10 mouse cellular contexts compared by ENCODE assay signal in genomic region chr10:111582321-111583123, GRCm38 (mm10).
A peak's percentile ranks its signal among the peaks of the same experiment; 100 is the strongest.
DNase-seq lines count a peak whose midpoint lies in the region; ATAC-seq and TF ChIP-seq lines count a peak whose summit lies in the region.
"Had no signal": no experiment of that assay in that cellular context is flagged by ENCODE, and none has a peak within 500 bp of the region (broad histone marks: within the 10 kb centered on the region; RNA-seq: fewer than 3 reads in every experiment).

No protein-coding gene starts in this region.

- H3K36me3 ChIP-seq in kidney, embryonic 15.5 days = no peaks in the 10 kb centered on the region
- no peaks in the 10 kb centered on the region for H3K36me3 ChIP-seq in kidney, postnatal 0 days (ENCODE audit: insufficient read depth, low read length)

- H3K27ac ChIP-seq in kidney, embryonic 15.5 days = no peak overlapping the region
- H3K27ac ChIP-seq in kidney, postnatal 0 days = no peak overlapping the region
- H3K27ac ChIP-seq: hindbrain, embryonic 14.5 days had no signal

- ATAC-seq in kidney, embryonic 15.5 days (replicated peaks; ENCODE audit: low FRiP score) = no peak
- ATAC-seq in kidney, postnatal 0 days (replicated peaks; ENCODE audit: low FRiP score, low read depth) = no peak

- no peak overlapping the region for H3K9ac ChIP-seq in kidney, embryonic 15.5 days
- H3K9ac ChIP-seq in kidney, postnatal 0 days (ENCODE audit: low read depth, low read length) = no peak overlapping the region
- H3K9ac ChIP-seq: hindbrain, embryonic 14.5 days had no signal

- peak; percentile 56 for DNase-seq in kidney, adult 18-20 months
- peak; percentile 36 for DNase-seq in gastrocnemius, postnatal 10 days
- DNase-seq in kidney, postnatal 0 days (ENCODE audit: low spot score) = no peak
- DNase-seq in lung, postnatal 4 days = peak; percentile 52 to 54
- no peak for DNase-seq in thymus, postnatal 36 days
- no peak for DNase-seq in frontal cortex, adult 2 months (ENCODE audit: extremely low spot score in 1 of 2, low spot score in 1 of 2)
- no peak for DNase-seq in cerebellum, postnatal 25 days
- DNase-seq: right cerebral cortex, postnatal 4 days had no signal

- WGBS in kidney, embryonic 15.5 days = 55% methylated on average over 14 of the region's 14 CpGs
- 52% methylated on average over 14 of the region's 14 CpGs for WGBS in kidney, postnatal 0 days

- no peaks in the 10 kb centered on the region for H3K27me3 ChIP-seq in kidney, embryonic 15.5 days
- no peaks in the 10 kb centered on the region for H3K27me3 ChIP-seq in kidney, postnatal 0 days (ENCODE audit: insufficient read depth, low read length)

- TF ChIP-seq CTCF in kidney, postnatal 0 days (IDR thresholded peaks at IDR 0.05; ENCODE audit: low read depth) = no peak

- H3K9me3 ChIP-seq in kidney, embryonic 15.5 days (replicated peaks) = no peaks in the 10 kb centered on the region
- H3K9me3 ChIP-seq in kidney, postnatal 0 days (replicated peaks; ENCODE audit: low read length) = no peaks in the 10 kb centered on the region

- no peak overlapping the region for H3K4me2 ChIP-seq in kidney, embryonic 15.5 days
- H3K4me2 ChIP-seq in kidney, postnatal 0 days (ENCODE audit: low read length) = 0 out of 2 replicates have a peak overlapping the region, but pooled peaks have one; percentile 3
- H3K4me2 ChIP-seq: hindbrain, embryonic 14.5 days had no signal

- peaks cover 33% of the 10 kb centered on the region for H3K4me1 ChIP-seq in kidney, embryonic 15.5 days
- no peaks in the 10 kb centered on the region; the same call in 1 of the 2 replicates for H3K4me1 ChIP-seq in kidney, postnatal 0 days (replicated peaks; ENCODE audit: insufficient read depth, low read length)

- no peak overlapping the region for H3K4me3 ChIP-seq in kidney, embryonic 15.5 days (replicated peaks)
- H3K4me3 ChIP-seq in kidney, postnatal 0 days (replicated peaks; ENCODE audit: low read depth, low read length) = no peak overlapping the region

Comparison
In these comparisons a context has a peak if more than half of its experiments do, and no peak if none do; other contexts are left out.
1. DNase-seq: peak in kidney, adult 18-20 months (single experiment), gastrocnemius, postnatal 10 days (single experiment) and lung, postnatal 4 days (2 of 2); none in kidney, postnatal 0 days (single experiment), thymus, postnatal 36 days (0 of 2), frontal cortex, adult 2 months (0 of 2) and cerebellum, postnatal 25 days (0 of 2).